Mouse (Mus musculus): ENCODE results near the gene Arhgef7. TPM values are rescaled to one million over a fixed set of nuclear protein-coding genes. Genes with fewer than 3 reads are reported as not detected.

Arhgef7 gene
- polyA plus RNA-seq, 1 experiment: 44.5 TPM

GRCm38 (mm10) chr8:11785539-11786046, 58.1 kb downstream of the Arhgef7 start:
- Histone ChIP-seq H3K4me3 (replicated peaks) (no peak overlapping the region), H3K4me1 (peaks cover 78% of the 10 kb centered on the region), H3K9me3 (no peaks in the 10 kb centered on the region), H3K36me3 (replicated peaks; ENCODE audit: low read length) (peaks cover 96% of the 10 kb centered on the region), H3K27me3 (replicated peaks) (no peaks in the 10 kb centered on the region)
- no peak for TF ChIP-seq GATA1 (IDR thresholded peaks at IDR 0.05; ENCODE audit: borderline replicate concordance, low read length)
- TF ChIP-seq FLI1 (IDR thresholded peaks at IDR 0.05; ENCODE audit: low read length): no peak

DNA sequence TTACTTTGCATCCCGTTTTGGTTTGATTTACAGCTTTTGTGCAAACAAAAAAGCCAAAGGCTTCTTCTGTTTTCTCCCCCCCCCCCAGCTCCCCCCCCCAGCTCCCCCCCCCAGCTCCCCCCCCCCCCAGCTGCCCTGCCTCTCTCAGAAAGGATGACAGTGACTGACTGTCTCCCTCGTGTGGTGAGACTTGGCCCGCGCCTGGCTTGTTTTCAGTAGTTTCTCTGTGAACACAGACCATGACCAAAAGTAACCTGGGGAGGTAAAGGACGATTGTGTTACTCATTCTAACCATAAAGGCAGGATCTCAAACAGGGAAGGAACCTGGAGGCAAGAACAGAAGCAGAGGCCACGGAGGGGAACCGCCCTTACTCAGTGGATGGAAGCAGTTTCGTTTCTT, 60.7 kb downstream of the Arhgef7 start:
- Histone ChIP-seq H3K4me1 (peaks cover 68% of the 10 kb centered on the region), H3K27me3 (replicated peaks) (no peaks in the 10 kb centered on the region), H3K4me3 (replicated peaks) (no peak overlapping the region), H3K9me3 (no peaks in the 10 kb centered on the region), H3K36me3 (replicated peaks; ENCODE audit: low read length) (peaks cover 96% of the 10 kb centered on the region)
- no peak for TF ChIP-seq GATA1 (IDR thresholded peaks at IDR 0.05; ENCODE audit: borderline replicate concordance, low read length)
- no peak for TF ChIP-seq FLI1 (IDR thresholded peaks at IDR 0.05; ENCODE audit: low read length)

- Histone ChIP-seq H3K4me3 (replicated peaks) (no peak overlapping the region), H3K9me3 (no peaks in the 10 kb centered on the region), H3K36me3 (replicated peaks; ENCODE audit: low read length) (peaks cover 89% of the 10 kb centered on the region), H3K4me1 (peaks cover 58% of the 10 kb centered on the region), H3K27me3 (replicated peaks) (no peaks in the 10 kb centered on the region)
- no peak for TF ChIP-seq GATA1 (IDR thresholded peaks at IDR 0.05; ENCODE audit: borderline replicate concordance, low read length)
- TF ChIP-seq FLI1 (IDR thresholded peaks at IDR 0.05; ENCODE audit: low read length): no peak
Measured at GRCm38 (mm10) chr8:11789168-11789567, 61.6 kb downstream of the Arhgef7 start.

GRCm38 (mm10) chr8:11794956-11795355, 67.4 kb downstream of the Arhgef7 start:
- Histone ChIP-seq H3K36me3 (replicated peaks; ENCODE audit: low read length) (peaks cover 86% of the 10 kb centered on the region), H3K9me3 (no peaks in the 10 kb centered on the region), H3K4me1 (peaks cover 57% of the 10 kb centered on the region), H3K4me3 (replicated peaks) (no peak overlapping the region), H3K27me3 (replicated peaks) (no peaks in the 10 kb centered on the region)
- TF ChIP-seq FLI1 (IDR thresholded peaks at IDR 0.05; ENCODE audit: low read length): no peak

DNA sequence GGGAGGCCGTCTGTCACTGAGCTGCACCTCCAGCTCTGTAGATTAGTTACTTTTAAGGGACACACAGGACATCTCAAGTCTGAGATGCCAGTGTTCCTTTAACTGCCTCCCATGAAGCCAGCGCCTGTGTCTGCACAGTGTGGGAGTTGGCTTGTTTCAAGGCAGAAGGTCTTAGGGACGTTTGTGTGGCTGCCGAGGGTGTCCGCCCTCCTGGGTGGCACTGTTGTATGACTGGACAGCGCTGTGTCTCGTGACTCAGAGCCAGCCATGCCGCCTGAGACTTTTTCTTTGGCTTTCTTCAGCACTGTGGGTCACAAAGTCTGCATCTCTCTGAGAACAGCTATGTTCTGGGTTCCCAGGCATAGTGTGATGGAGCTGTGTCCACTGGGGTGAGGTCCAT, 69.6 kb downstream of the Arhgef7 start:
- no peaks in the 10 kb centered on the region for H3K27me3 ChIP-seq (replicated peaks)
- peaks cover 52% of the 10 kb centered on the region for H3K4me1 ChIP-seq
- no peaks in the 10 kb centered on the region for H3K9me3 ChIP-seq
- TF ChIP-seq FLI1 (IDR thresholded peaks at IDR 0.05; ENCODE audit: low read length): no peak
- no peak for TF ChIP-seq GATA1 (IDR thresholded peaks at IDR 0.05; ENCODE audit: borderline replicate concordance, low read length)
- H3K36me3 ChIP-seq (replicated peaks; ENCODE audit: low read length): peaks cover 85% of the 10 kb centered on the region
- H3K4me3 ChIP-seq (replicated peaks): peak overlapping the region; percentile 35

- Histone ChIP-seq H3K4me3 (replicated peaks) (peak overlapping the region; percentile 35), H3K9me3 (no peaks in the 10 kb centered on the region), H3K27me3 (replicated peaks) (no peaks in the 10 kb centered on the region), H3K4me1 (peaks cover 49% of the 10 kb centered on the region), H3K36me3 (replicated peaks; ENCODE audit: low read length) (peaks cover 85% of the 10 kb centered on the region)
- TF ChIP-seq GATA1 (IDR thresholded peaks at IDR 0.05; ENCODE audit: borderline replicate concordance, low read length) (no peak), FLI1 (IDR thresholded peaks at IDR 0.05; ENCODE audit: low read length) (no peak)
Measured at GRCm38 (mm10) chr8:11797729-11798479, 70.4 kb downstream of the Arhgef7 start.

DNA sequence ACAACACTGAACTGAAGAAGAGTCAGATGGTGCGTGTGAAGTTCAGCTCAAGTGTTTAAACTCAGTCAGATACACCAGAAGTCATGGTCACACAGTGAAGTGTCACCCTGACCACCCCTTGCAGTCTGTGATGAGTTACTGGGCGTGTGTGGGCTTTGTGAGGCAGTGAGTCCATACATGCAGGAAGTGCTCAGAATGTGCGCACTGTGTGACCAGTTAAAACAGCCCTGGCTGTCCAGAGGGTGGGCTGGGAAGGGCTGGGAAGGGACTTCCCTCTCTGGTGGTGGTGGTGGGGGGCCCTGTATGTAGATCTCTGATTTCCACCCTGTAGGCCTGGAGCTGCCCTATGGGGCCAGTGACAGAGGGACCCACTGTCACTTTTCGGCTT, 71.0 kb downstream of the Arhgef7 start:
- peaks cover 53% of the 10 kb centered on the region for H3K4me1 ChIP-seq
- H3K36me3 ChIP-seq (replicated peaks; ENCODE audit: low read length): peaks cover 86% of the 10 kb centered on the region
- no peak for TF ChIP-seq GATA1 (IDR thresholded peaks at IDR 0.05; ENCODE audit: borderline replicate concordance, low read length)
- no peak for TF ChIP-seq FLI1 (IDR thresholded peaks at IDR 0.05; ENCODE audit: low read length)
- H3K9me3 ChIP-seq: no peaks in the 10 kb centered on the region
- no peaks in the 10 kb centered on the region for H3K27me3 ChIP-seq (replicated peaks)
- H3K4me3 ChIP-seq (replicated peaks): no peak overlapping the region

- Histone ChIP-seq H3K4me1 (peaks cover 54% of the 10 kb centered on the region), H3K27me3 (replicated peaks) (no peaks in the 10 kb centered on the region), H3K9me3 (no peaks in the 10 kb centered on the region), H3K4me3 (replicated peaks) (no peak overlapping the region), H3K36me3 (replicated peaks; ENCODE audit: low read length) (peaks cover 92% of the 10 kb centered on the region)
- no peak for TF ChIP-seq FLI1 (IDR thresholded peaks at IDR 0.05; ENCODE audit: low read length)
Measured at GRCm38 (mm10) chr8:11799098-11799497, 71.6 kb downstream of the Arhgef7 start.

- Histone ChIP-seq H3K36me3 (replicated peaks; ENCODE audit: low read length) (peaks cover 97% of the 10 kb centered on the region), H3K4me3 (replicated peaks) (no peak overlapping the region), H3K27me3 (replicated peaks) (no peaks in the 10 kb centered on the region), H3K4me1 (peaks cover 50% of the 10 kb centered on the region), H3K9me3 (no peaks in the 10 kb centered on the region)
- TF ChIP-seq GATA1 (IDR thresholded peaks at IDR 0.05; ENCODE audit: borderline replicate concordance, low read length) (no peak), FLI1 (IDR thresholded peaks at IDR 0.05; ENCODE audit: low read length) (no peak)
Measured at GRCm38 (mm10) chr8:11800481-11800880, 73.0 kb downstream of the Arhgef7 start.

DNA sequence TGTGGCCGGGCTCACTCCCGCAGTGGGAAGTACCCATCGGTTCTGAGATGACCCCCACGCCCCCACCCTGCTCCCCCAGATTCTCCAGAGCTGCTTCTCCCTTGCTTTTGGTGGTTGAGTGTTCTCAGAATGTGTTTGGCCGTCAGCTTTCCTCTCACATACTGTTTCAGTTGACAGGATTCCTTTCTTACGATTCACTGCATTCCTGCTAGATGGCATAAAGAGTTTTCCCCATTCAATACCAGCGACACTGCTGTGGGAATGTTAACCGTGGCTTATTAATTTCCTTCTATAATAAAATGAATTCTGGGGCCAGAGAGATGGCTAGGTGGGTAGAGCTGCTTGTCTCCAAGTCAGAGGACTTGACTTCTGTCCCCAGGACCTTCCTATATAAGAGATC, 74.0 kb downstream of the Arhgef7 start:
- peaks cover 98% of the 10 kb centered on the region for H3K36me3 ChIP-seq (replicated peaks; ENCODE audit: low read length)
- no peak for TF ChIP-seq GATA1 (IDR thresholded peaks at IDR 0.05; ENCODE audit: borderline replicate concordance, low read length)
- TF ChIP-seq FLI1 (IDR thresholded peaks at IDR 0.05; ENCODE audit: low read length): no peak
- no peaks in the 10 kb centered on the region for H3K27me3 ChIP-seq (replicated peaks)
- H3K4me3 ChIP-seq (replicated peaks): no peak overlapping the region
- H3K4me1 ChIP-seq: peaks cover 42% of the 10 kb centered on the region
- no peaks in the 10 kb centered on the region for H3K9me3 ChIP-seq
